Mouse (Mus musculus): ENCODE data around the gene Fam205c.
"Not testable (repeated sequence)": the region's sequence is repeated elsewhere in the genome, so short reads cannot be mapped to it uniquely, and the experiment has no call there.

DNA sequence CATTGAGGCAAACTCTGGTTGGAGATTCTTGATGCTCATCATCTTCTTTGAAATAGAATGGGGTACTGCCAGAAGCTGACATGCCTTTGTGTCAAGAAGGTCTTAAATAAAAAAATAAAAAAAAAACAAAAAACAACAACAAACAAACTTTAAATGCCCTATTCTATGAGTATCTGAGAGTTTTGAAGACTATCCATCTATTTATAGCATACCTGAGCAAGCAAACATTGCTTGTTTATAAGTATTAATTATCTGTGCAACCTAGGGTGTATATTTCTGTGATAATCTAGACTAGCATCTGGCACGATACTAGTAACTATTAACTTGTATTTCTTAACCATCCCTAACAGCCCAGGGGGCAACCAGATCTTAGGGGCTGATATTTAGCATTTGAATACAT is 17.4 kb downstream of the Fam205c start, which contains the start of gene Gm12394:
- TF ChIP-seq POLR2A (IDR thresholded peaks at IDR 0.05; ENCODE audit: extremely low read depth, insufficient read depth, low read length); CTCF (IDR thresholded peaks at IDR 0.05; ENCODE audit: low read depth, low read length): not testable (repeated sequence)
